Mouse (Mus musculus) gastrocnemius, adult 18-20 months (tissue): Measurements from ENCODE around the gene Nudcd2. TPM values are rescaled to one million over a fixed set of nuclear protein-coding genes. Genes with fewer than 3 reads are reported as not detected.
"Not testable (repeated sequence)": the region's sequence is repeated elsewhere in the genome, so short reads cannot be mapped to it uniquely, and the experiment has no call there.

Experiments used
- DNase-seq: peaks from one replicate; pipeline ENCODE4 v3.0.0; 2021; ENCODE audit warnings: low spot score
- long read RNA-seq, 2 experiments: library from polyadenylated mRNA; stranded (forward); transcript quantifications; one replicate each; pipeline ENCODE4 v2.0.0; 2021
- total RNA-seq, 2 experiments: library from RNA; stranded (reverse); gene quantifications; 2 replicates each; pipeline ENCODE4 v1.2.3; 2021

Nudcd2 gene
- total RNA-seq: 10 to 100 TPM; 10.1 to 13.4 TPM
- long read RNA-seq, experiment 1, transcript Nudcd2-201 (4 exons, 1,577 nt): major isoform, 12 of 15 reads
- long read RNA-seq, experiment 1, partial matches to known transcripts: 1 of 15 reads
- long read RNA-seq, experiment 1, other reads (novel, unspliced or antisense): 2 of 15 reads
- long read RNA-seq, experiment 2, transcript Nudcd2-201 (4 exons, 1,577 nt): major isoform, 13 of 19 reads
- long read RNA-seq, experiment 2, partial matches to known transcripts: 1 of 19 reads
- long read RNA-seq, experiment 2, other reads (novel, unspliced or antisense): 2 of 19 reads

GRCm38 (mm10) chr11:40733339-40734174 lies at the start of gene Nudcd2, which contains the start of gene Hmmr:
Nudcd2 (plus strand) TSS chr11:40733667.
Hmmr (minus strand) TSS chr11:40733422.
- peak; percentile 95 for DNase-seq

GRCm38 (mm10) chr11:40690444-40691127 lies 42.9 kb upstream of the Nudcd2 start:
- DNase-seq: no peak

- DNase-seq: no peak
These were observed 41.4 kb upstream of the Nudcd2 start for GRCm38 (mm10) chr11:40692101-40692509.

GRCm38 (mm10) chr11:40692511-40693365 lies 40.7 kb upstream of the Nudcd2 start:
- DNase-seq: peak; percentile 96

GRCm38 (mm10) chr11:40693366-40693951 lies 40.0 kb upstream of the Nudcd2 start:
- peak; percentile 51 for DNase-seq

- peak; percentile 63 for DNase-seq
These were observed 39.0 kb upstream of the Nudcd2 start for GRCm38 (mm10) chr11:40694311-40695087.

GRCm38 (mm10) chr11:40695103-40695502 lies 38.4 kb upstream of the Nudcd2 start, which contains the start of gene Mat2b:
Mat2b (minus strand) TSS chr11:40695203.
- no peak for DNase-seq

GRCm38 (mm10) chr11:40709899-40710298 lies 23.6 kb upstream of the Nudcd2 start:
- not testable (repeated sequence) for DNase-seq

- peak; percentile 1 for DNase-seq
These were observed 19.6 kb upstream of the Nudcd2 start for GRCm38 (mm10) chr11:40713858-40714257.

- DNase-seq: no peak
These were observed 17.9 kb upstream of the Nudcd2 start for GRCm38 (mm10) chr11:40715524-40715923.

- no peak for DNase-seq
These were observed 15.1 kb upstream of the Nudcd2 start for GRCm38 (mm10) chr11:40718324-40718723.

- DNase-seq: no peak
These were observed 499 bp upstream of the Nudcd2 start for GRCm38 (mm10) chr11:40732997-40733338.

GRCm38 (mm10) chr11:40734251-40734752 lies 835 bp downstream of the Nudcd2 start:
- DNase-seq: no peak

GRCm38 (mm10) chr11:40737369-40737768 lies 3.9 kb downstream of the Nudcd2 start:
- DNase-seq: no peak

GRCm38 (mm10) chr11:40741605-40742262 lies 8.3 kb downstream of the Nudcd2 start:
- no peak for DNase-seq

GRCm38 (mm10) chr11:40744348-40744747 lies 10.9 kb downstream of the Nudcd2 start:
- no peak for DNase-seq

- no peak for DNase-seq
These were observed 12.9 kb downstream of the Nudcd2 start for GRCm38 (mm10) chr11:40746361-40746760.

- DNase-seq: no peak
These were observed 14.2 kb downstream of the Nudcd2 start for GRCm38 (mm10) chr11:40747716-40748115.

GRCm38 (mm10) chr11:40753836-40754235 lies 20.4 kb downstream of the Nudcd2 start:
- peak; percentile 39 for DNase-seq
